Mouse (Mus musculus): ENCODE data around the gene Asz1.

DNA sequence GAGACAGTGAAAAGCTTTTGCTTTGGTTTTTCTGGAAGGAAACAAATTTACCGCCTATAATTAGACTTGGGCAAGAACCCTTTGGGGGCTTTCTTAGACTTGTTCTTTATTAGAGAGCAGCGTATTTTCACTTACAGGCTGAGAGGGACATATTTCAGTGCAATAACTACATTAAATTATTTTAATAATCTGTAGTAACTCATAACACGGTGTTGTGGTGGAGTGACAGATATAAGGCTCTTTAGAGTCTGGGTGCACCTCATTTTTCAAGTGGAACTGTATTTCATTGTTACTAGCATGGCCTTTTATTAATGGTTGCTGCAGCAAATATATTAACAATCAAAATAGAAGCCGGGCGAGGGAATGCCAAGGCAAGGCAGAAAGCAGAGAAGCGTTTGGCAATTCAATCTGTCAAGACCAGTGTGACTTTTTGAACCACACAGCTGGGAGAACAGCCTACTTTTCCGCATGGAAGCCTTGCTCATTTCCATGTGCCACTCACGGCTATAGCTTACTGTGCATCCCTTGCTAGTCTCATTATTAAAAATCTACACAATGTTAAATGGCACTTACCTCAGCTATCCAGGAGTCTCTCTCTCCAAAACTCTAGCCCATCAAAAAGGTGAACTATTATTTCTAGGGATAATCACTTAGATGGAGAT is 84.6 kb downstream of the Asz1 start:
- TF ChIP-seq POLR2A (IDR thresholded peaks at IDR 0.05; ENCODE audit: insufficient read depth, low read length) (no peak), CTCF (IDR thresholded peaks at IDR 0.05; ENCODE audit: low read depth, low read length) (no peak)

Data from ES-Bruce4 (cell line).